Mouse (Mus musculus): ENCODE measurements around the gene Neurl1b. TPM values are rescaled to one million over a fixed set of nuclear protein-coding genes. Genes with fewer than 3 reads are reported as not detected.

Gene Neurl1b
- polyA plus RNA-seq, 1 experiment from 2014 or later, result 1.9 TPM

- DNase-seq (peak; percentile 28), ATAC-seq (ENCODE audit: insufficient read depth) (no peak)
- H3K27ac ChIP-seq (ENCODE audit: low read depth), result no peak overlapping the region
- no peak for TF ChIP-seq CTCF (IDR thresholded peaks at IDR 0.05; ENCODE audit: low read depth)
- H3K4me2 ChIP-seq, result no peak overlapping the region
- no peaks in the 10 kb centered on the region for H3K4me1 ChIP-seq (ENCODE audit: insufficient read depth)
- no peak overlapping the region for H3K9ac ChIP-seq
- no peaks in the 10 kb centered on the region for H3K36me3 ChIP-seq (ENCODE audit: insufficient read depth)
- H3K4me3 ChIP-seq (ENCODE audit: low read depth, low read length), result no peak overlapping the region
- no peaks in the 10 kb centered on the region for H3K27me3 ChIP-seq (ENCODE audit: insufficient read depth, low read length)
- H3K9me3 ChIP-seq (ENCODE audit: low read depth, low read length), result no peaks in the 10 kb centered on the region
- WGBS, result 63% methylated on average over 6 of the region's 6 CpGs
These were observed 65.0 kb downstream of the Neurl1b start for GRCm38 (mm10) chr17:26479619-26480018.

GRCm38 (mm10) chr17:26480956-26481355, 66.3 kb downstream of the Neurl1b start:
- Histone ChIP-seq H3K27me3 (ENCODE audit: insufficient read depth, low read length) (no peaks in the 10 kb centered on the region), H3K9ac (no peak overlapping the region), H3K4me3 (ENCODE audit: low read depth, low read length) (no peak overlapping the region), H3K9me3 (ENCODE audit: low read depth, low read length) (no peaks in the 10 kb centered on the region), H3K4me2 (no peak overlapping the region), H3K36me3 (ENCODE audit: insufficient read depth) (no peaks in the 10 kb centered on the region), H3K4me1 (ENCODE audit: insufficient read depth) (no peaks in the 10 kb centered on the region), H3K27ac (ENCODE audit: low read depth) (no peak overlapping the region)
- 72% methylated on average over 4 of the region's 4 CpGs for WGBS
- ATAC-seq (ENCODE audit: insufficient read depth) (no peak), DNase-seq (no peak)
- no peak for TF ChIP-seq CTCF (IDR thresholded peaks at IDR 0.05; ENCODE audit: low read depth)

DNA sequence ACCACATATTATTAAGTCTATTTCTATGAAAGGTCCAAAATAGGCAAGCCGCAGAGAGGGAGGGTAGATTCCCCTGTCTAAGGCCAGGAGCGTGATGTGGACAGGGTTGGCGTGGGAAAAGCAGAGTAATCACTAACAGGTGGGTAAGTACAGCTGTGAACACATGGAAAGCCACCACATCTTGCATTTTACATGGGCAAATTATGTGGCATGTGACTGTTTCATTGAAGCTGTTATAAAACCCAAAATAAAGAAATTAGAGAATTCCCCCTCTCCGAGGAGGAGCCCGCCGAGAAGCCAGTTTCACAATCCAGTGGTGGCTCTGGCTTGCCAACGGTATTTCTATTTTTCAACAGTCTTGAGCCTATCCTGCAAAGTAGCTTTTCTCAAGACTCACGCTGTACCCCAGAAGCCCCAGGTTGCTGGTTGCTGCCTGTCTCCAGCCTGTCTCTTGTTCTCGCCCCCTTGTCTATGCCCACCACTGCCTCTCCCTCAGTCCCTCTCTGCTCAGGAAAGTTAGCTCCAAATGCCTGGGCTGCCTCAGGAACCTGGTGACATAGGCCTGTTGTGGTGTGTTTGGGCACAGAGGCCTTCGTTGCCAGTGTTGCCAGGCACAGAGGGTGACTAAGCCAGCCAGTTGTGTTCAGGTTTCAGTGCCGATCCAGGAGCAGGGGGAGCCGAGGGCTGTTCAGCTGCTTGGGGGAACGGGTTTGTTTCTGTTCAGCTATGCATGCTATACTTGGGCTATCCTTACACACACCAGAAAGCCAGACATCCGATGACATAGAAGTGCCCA, 70.2 kb downstream of the Neurl1b start:
- no peak for TF ChIP-seq CTCF (IDR thresholded peaks at IDR 0.05; ENCODE audit: low read depth)
- H3K36me3 ChIP-seq (ENCODE audit: insufficient read depth), result no peaks in the 10 kb centered on the region
- H3K4me2 ChIP-seq, result no peak overlapping the region
- no peak overlapping the region for H3K27ac ChIP-seq (ENCODE audit: low read depth)
- no peaks in the 10 kb centered on the region for H3K4me1 ChIP-seq (ENCODE audit: insufficient read depth)
- H3K27me3 ChIP-seq (ENCODE audit: insufficient read depth, low read length), result no peaks in the 10 kb centered on the region
- ATAC-seq (ENCODE audit: insufficient read depth), result no peak
- 77% methylated on average over 14 of the region's 14 CpGs for WGBS
- H3K9ac ChIP-seq, result no peak overlapping the region
- H3K9me3 ChIP-seq (ENCODE audit: low read depth, low read length), result no peaks in the 10 kb centered on the region
- no peak for DNase-seq
- H3K4me3 ChIP-seq (ENCODE audit: low read depth, low read length), result no peak overlapping the region

GRCm38 (mm10) chr17:26487266-26487665, 72.6 kb downstream of the Neurl1b start:
- no peak for TF ChIP-seq CTCF (IDR thresholded peaks at IDR 0.05; ENCODE audit: low read depth)
- Histone ChIP-seq H3K9ac (no peak overlapping the region), H3K4me3 (ENCODE audit: low read depth, low read length) (no peak overlapping the region), H3K27ac (ENCODE audit: low read depth) (no peak overlapping the region), H3K9me3 (ENCODE audit: low read depth, low read length) (no peaks in the 10 kb centered on the region), H3K27me3 (ENCODE audit: insufficient read depth, low read length) (no peaks in the 10 kb centered on the region), H3K4me1 (ENCODE audit: insufficient read depth) (no peaks in the 10 kb centered on the region), H3K36me3 (ENCODE audit: insufficient read depth) (no peaks in the 10 kb centered on the region), H3K4me2 (no peak overlapping the region)
- ATAC-seq (ENCODE audit: insufficient read depth) (no peak), DNase-seq (peak; percentile 52)
- 52% methylated on average over 5 of the region's 5 CpGs for WGBS

- no peak for ATAC-seq (ENCODE audit: insufficient read depth)
These were observed 73.3 kb downstream of the Neurl1b start for GRCm38 (mm10) chr17:26487917-26488316.

DNA sequence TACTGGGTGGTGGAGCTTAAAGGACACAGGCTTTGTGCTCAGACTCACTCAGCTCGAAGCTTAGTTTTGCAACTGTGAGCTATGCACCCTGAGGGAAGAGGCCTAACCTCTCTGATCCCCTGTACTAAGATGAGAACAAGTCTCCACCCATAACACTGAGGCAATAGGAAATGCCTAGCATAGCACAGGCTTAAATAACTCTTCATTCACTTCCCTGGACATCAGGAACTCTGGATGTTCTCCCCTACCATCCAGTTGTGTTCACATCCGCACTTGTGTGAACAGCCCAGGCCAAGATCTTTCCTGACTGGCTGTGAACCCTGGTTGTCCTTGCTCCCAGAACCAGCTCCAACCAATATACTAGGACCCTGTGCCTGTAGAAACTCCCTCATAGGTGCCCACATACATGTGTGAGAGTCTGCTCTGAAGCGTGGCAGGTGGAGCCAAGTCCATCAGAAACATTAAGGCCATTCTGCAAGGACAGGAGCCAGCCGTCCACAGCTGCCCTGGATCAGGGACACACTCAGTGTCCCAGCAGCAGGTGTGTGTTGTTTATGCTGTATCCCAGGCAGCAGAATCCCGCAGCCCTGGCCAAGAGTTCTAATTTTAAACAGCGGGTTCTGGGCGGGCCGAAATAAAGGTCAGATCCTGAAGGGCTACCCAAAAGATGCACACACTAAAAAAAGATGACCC, 74.2 kb downstream of the Neurl1b start:
- Histone ChIP-seq H3K9ac (no peak overlapping the region), H3K27me3 (ENCODE audit: insufficient read depth, low read length) (no peaks in the 10 kb centered on the region), H3K4me3 (ENCODE audit: low read depth, low read length) (no peak overlapping the region), H3K36me3 (ENCODE audit: insufficient read depth) (no peaks in the 10 kb centered on the region), H3K27ac (ENCODE audit: low read depth) (no peak overlapping the region), H3K9me3 (ENCODE audit: low read depth, low read length) (peaks cover 4% of the 10 kb centered on the region; the same call in 1 of the 2 replicates), H3K4me2 (no peak overlapping the region), H3K4me1 (ENCODE audit: insufficient read depth) (no peaks in the 10 kb centered on the region)
- DNase-seq (peak; percentile 26), ATAC-seq (ENCODE audit: insufficient read depth) (no peak; the same call in 1 of the 2 replicates)
- no peak for TF ChIP-seq CTCF (IDR thresholded peaks at IDR 0.05; ENCODE audit: low read depth)
- WGBS, result 54% methylated on average over 8 of the region's 8 CpGs

More at GRCm38 (mm10) chr17:26487917-26488316, 73.3 kb downstream of the Neurl1b start:
- 95% methylated on average over 4 of the region's 4 CpGs for WGBS
- no peak for DNase-seq
- H3K9ac ChIP-seq, result no peak overlapping the region
- H3K4me2 ChIP-seq, result no peak overlapping the region
- no peaks in the 10 kb centered on the region for H3K36me3 ChIP-seq (ENCODE audit: insufficient read depth)
- H3K27me3 ChIP-seq (ENCODE audit: insufficient read depth, low read length), result no peaks in the 10 kb centered on the region
- no peak overlapping the region for H3K4me3 ChIP-seq (ENCODE audit: low read depth, low read length)
- H3K9me3 ChIP-seq (ENCODE audit: low read depth, low read length), result no peaks in the 10 kb centered on the region
- no peak for TF ChIP-seq CTCF (IDR thresholded peaks at IDR 0.05; ENCODE audit: low read depth)
- no peak overlapping the region for H3K27ac ChIP-seq (ENCODE audit: low read depth)
- no peaks in the 10 kb centered on the region for H3K4me1 ChIP-seq (ENCODE audit: insufficient read depth)

GRCm38 (mm10) chr17:26490072-26490471, 75.4 kb downstream of the Neurl1b start:
- WGBS, result 86% methylated on average over 10 of the region's 10 CpGs
- no peaks in the 10 kb centered on the region for H3K27me3 ChIP-seq (ENCODE audit: insufficient read depth, low read length)
- no peak for TF ChIP-seq CTCF (IDR thresholded peaks at IDR 0.05; ENCODE audit: low read depth)
- no peak overlapping the region for H3K9ac ChIP-seq
- no peak overlapping the region for H3K4me2 ChIP-seq
- no peak overlapping the region for H3K27ac ChIP-seq (ENCODE audit: low read depth)
- H3K4me1 ChIP-seq (ENCODE audit: insufficient read depth), result no peaks in the 10 kb centered on the region
- H3K4me3 ChIP-seq (ENCODE audit: low read depth, low read length), result no peak overlapping the region
- no peak for DNase-seq
- no peaks in the 10 kb centered on the region for H3K36me3 ChIP-seq (ENCODE audit: insufficient read depth)
- ATAC-seq (ENCODE audit: insufficient read depth), result no peak
- H3K9me3 ChIP-seq (ENCODE audit: low read depth, low read length), result peaks cover 4% of the 10 kb centered on the region; the same call in 1 of the 2 replicates
